Mouse (Mus musculus): ENCODE data around the gene Nr1i2. TPM values are rescaled to one million over a fixed set of nuclear protein-coding genes. Genes with fewer than 3 reads are reported as not detected.
A peak's percentile ranks its signal among the peaks of the same experiment; 100 is the strongest.
"Not testable (repeated sequence)": the region's sequence is repeated elsewhere in the genome, so short reads cannot be mapped to it uniquely, and the experiment has no call there.

Gene Nr1i2
- 10 to 100 TPM in 1 of 2 experiments, 1 to 10 TPM in 1; 2.6 to 14.2 TPM for total RNA-seq (2021)
- long read RNA-seq, experiment 1, partial matches to known transcripts: 0 of 4 reads
- long read RNA-seq, experiment 1, other reads (novel, unspliced or antisense): 4 of 4 reads
- long read RNA-seq, experiment 2: 0 reads

- DNase-seq: no peak
Measured at GRCm38 (mm10) chr16:38294685-38295348, at the start of gene Nr1i2. Gene Nr1i2, minus strand, starts transcription at chr16:38294824.

DNA sequence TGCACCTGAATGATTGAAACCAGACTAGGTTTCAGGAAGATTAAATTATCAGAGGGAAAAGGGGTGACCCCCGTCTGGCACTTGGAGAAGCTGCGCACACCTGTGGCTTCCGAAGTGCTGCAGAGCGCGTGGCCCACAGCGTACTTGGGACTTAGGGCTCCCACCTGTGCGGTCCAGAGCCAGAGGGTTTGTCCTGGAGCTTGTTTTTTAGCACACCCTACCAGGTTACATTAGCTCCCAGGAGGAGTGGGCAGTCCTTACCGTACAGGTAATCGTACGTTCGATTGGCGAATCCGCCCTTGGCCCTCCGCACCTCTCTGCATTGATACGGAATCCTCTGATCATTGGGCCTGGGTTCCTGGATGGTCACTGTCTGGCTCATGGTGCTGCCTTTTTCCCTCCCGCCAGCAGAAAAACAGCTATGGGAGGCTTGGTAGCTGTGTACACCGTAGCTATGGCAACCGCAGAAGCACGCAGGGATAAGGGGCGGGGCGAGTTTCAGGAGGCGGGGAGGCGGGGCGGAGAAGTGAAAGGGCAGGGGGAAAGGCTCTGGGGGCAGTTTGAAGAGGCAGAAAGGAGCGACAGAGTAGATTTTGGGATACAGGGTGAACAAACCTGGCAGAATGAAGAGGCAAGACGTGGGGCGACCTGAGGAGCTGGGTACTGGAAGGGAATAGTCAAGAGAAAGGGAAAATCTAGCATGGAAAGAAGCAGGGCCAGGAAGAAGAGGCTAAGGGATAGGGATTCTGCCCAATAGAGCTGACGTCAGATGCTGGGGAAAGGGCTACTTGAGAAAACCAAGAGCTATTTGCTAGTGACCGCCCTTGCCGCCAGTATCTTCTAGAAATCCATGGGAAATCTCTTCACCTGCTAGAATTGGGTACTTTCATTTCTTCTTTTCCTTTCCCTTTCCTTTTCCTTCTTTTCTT is 47.0 kb upstream of the Nr1i2 start, which contains the start of gene Maats1:
Gene Maats1 (minus strand): TSS at position 748 of the 929 bp plus-strand sequence.
- DNase-seq: peak; percentile 85

- not testable (repeated sequence) for DNase-seq
Measured at GRCm38 (mm10) chr16:38338077-38338476, 43.5 kb upstream of the Nr1i2 start.

GRCm38 (mm10) chr16:38334431-38334830 is 39.8 kb upstream of the Nr1i2 start:
- no peak for DNase-seq

GRCm38 (mm10) chr16:38329340-38329739 is 34.7 kb upstream of the Nr1i2 start:
- DNase-seq: no peak

- no peak for DNase-seq
Measured at GRCm38 (mm10) chr16:38326778-38327397, 32.3 kb upstream of the Nr1i2 start.

DNA sequence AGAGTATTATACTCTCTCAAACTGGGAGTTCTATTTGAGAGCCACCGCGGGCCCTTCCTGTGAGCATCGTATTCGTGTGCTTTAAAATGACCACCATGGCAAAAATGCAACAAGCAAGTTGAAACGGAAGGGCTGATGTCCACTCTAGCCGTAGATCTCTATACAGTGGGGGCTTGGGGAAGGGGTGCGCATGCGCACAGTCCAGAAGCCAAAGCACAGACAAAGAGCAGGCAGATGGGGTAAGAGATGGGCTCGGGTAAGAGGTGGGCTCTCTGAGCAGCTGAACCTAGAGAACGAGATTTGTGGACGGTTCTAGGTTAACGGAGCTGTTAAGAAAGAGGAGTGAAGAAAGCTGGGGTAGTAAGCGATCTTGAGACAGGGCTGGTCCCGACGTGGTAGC is 29.7 kb upstream of the Nr1i2 start:
- DNase-seq: no peak

DNA sequence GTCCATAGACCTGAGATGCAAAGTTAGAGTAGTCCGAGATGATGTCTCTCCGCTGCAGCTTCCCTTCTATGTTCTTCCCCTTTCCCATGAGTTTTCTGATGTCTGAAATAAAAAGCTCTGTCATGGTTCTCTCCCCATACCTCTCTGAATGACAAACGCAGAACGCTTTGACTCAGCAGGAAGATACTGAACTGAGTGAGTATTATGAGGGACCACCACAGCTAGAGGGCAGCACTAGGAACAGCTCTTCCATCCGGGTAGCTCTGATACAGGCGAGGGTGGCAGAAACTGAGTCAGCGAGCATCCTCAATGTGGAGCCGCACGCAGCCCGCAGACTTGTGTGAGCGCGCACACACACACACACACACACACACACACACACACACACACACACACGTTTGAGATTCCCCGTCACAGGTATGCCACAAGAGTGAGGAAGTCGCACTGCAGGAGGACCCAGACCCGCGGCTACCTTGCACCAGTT is 26.9 kb upstream of the Nr1i2 start:
- DNase-seq: peak; percentile 55

GRCm38 (mm10) chr16:38319087-38319486 is 24.5 kb upstream of the Nr1i2 start:
- no peak for DNase-seq

- no peak for DNase-seq
Measured at GRCm38 (mm10) chr16:38318492-38318891, 23.9 kb upstream of the Nr1i2 start.

GRCm38 (mm10) chr16:38308195-38308594 is 13.6 kb upstream of the Nr1i2 start:
- no peak for DNase-seq

- DNase-seq: no peak
Measured at GRCm38 (mm10) chr16:38307651-38308050, 13.0 kb upstream of the Nr1i2 start.

DNA sequence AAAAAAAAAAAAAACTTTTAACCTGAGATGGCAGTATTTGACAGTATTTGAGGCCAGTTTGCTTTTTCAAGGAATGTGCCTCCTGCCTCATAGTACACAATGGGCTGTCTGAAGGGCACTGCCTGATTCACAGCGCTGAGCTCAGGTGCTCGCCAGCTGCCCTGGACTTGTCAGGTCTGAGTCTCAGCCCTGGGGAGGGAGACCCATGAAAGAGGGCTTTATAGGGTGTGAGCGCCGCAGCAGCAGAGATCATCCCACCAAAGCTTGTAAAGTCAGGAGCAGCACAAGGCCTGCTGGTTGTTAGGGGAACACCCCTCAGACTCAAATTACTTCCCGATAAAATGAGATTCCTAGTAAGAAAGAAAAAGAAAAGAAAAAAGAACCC is 12.6 kb upstream of the Nr1i2 start:
- no peak for DNase-seq

DNA sequence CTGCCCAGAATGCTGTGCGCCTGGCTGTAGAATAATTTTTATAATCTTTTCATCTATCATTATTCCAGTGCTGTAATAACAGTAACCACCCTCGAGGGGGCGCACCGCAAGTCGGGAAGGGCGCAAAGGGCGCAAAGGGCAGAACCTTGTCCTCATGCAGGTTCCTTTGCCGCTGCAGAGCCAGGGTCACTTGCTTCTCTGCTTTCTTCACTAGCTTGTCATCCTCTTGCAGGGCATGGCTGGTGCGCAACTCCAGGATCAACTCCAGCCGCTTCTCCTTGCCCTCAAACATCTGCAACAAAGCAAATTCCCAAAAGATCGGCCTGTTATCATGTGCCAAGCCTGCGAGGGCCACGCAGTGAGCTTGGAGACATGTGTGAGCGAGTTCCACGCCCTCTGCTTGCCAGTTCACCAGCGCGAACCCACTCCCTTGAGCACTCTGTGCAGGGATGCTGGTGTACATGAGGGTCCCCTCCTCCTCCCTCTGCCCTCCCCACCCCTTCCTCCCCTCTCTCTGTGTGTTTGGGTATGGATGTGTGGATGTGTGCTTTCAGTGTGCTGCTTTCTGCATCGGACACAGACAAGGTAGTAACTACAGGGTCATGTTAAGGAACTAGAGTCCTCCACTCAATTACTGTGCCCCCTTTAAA is 12.1 kb upstream of the Nr1i2 start:
- peak; percentile 38 for DNase-seq

DNA sequence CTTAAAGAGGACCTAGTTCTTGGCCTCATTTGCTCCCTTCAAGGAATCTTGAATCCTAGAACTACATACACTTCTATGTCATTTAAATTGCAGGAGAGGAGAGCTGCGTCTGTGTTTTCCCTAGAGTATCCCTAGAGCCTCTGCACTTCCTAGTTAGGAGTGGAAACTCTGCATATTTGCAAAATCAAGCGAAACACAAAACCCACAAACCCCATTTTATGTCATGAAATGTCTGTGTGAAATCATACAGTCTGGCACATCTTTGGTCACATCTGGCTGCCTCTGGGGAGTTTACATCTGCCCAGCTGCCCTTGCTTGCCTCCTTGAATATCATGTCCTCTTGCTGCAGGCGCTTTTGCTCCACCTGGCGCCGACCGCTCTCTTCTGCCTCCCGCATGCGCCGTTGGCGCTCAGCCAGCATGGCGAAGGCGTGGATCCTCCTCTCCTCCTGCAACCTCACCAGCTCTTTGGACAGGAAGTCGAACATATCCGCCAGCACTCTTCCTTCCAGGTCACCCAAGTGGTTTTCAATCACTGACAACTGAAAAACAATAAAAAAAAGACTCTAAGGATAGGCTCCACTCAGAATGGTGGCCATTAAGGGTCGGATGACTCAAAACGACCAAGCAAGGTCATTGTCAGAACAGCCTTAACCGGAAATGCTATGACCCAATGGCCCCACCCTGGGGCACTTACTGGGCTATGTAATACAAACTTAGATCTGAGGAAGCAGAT is 10.0 kb upstream of the Nr1i2 start:
- peak; percentile 66 for DNase-seq

- no peak for DNase-seq
Measured at GRCm38 (mm10) chr16:38302367-38302766, 7.7 kb upstream of the Nr1i2 start.

GRCm38 (mm10) chr16:38298410-38298809 is 3.8 kb upstream of the Nr1i2 start:
- DNase-seq: no peak

- peak; percentile 24 for DNase-seq
Measured at GRCm38 (mm10) chr16:38295349-38295930, 816 bp upstream of the Nr1i2 start.

- DNase-seq: peak; percentile 27
Measured at GRCm38 (mm10) chr16:38290151-38290550, 4.5 kb downstream of the Nr1i2 start.

- no peak for DNase-seq
Measured at GRCm38 (mm10) chr16:38288851-38289250, 5.8 kb downstream of the Nr1i2 start.

DNA sequence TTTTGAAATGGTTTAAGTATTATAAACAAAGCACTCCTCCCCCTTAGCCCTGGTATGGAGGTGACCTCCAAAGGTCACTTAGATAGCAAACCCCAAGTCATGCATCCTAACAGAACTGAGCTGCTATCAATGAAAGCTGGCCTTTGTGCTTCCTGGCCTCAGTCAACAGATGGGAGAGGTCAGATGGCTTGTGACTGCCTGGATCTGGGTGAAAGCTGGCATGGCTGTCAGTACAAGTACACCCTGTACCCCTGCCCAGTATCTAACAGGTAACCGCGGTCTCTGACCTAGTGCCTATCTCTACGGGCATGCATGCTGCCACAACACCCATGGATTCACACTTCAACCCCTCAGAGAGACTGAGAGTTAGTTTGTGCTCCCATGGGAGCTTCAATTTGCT is 6.9 kb downstream of the Nr1i2 start:
- no peak for DNase-seq
